Mouse (Mus musculus): Measurements from ENCODE around the gene Olfr884. TPM values are rescaled to one million over a fixed set of nuclear protein-coding genes. Genes with fewer than 3 reads are reported as not detected.

The Olfr884 gene
- total RNA-seq (2021), result not detected
- long read RNA-seq, experiment 1, result 0 reads
- long read RNA-seq, experiment 2, result 0 reads

- no peak for DNase-seq
Measured at GRCm38 (mm10) chr9:38046255-38046654, at the start of gene Olfr884. Gene Olfr884 (plus strand): TSS chr9:38046555.

DNA sequence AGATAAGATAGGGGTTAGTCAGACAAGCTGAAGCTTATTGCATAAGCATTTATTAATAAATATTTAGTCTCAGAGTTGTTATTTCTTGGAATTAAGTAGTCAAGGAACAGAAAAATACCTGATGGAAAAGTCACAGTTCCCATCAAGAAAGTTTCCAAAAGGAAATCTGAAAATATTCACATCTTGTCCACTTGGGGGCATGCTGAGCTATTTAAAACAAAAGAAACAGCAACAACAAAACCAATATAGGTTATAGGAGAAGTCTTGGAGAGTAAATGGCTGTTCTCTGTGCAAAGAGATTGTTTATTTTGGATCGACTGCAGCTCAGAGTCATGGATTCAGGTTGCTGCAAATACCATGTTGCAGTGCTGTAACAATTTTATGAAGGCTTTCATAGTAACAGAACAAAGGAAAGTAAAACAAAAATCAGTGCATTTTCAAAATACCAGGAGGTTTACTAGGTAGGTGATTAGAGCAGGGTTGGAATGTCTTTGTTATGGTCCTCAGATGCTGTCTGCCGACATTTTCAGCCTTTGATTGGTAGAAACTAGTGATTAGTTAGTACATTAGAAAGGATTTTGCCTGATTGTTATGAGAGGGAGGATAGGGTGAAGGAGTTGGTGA, 47.7 kb upstream of the Olfr884 start:
- DNase-seq, result no peak

GRCm38 (mm10) chr9:38000021-38000420, 46.3 kb upstream of the Olfr884 start:
- DNase-seq, result no peak

- DNase-seq, result no peak
Measured at GRCm38 (mm10) chr9:38025508-38025907, 20.8 kb upstream of the Olfr884 start, which contains the start of gene Olfr883. Gene Olfr883 (plus strand): TSS chr9:38025808.

DNA sequence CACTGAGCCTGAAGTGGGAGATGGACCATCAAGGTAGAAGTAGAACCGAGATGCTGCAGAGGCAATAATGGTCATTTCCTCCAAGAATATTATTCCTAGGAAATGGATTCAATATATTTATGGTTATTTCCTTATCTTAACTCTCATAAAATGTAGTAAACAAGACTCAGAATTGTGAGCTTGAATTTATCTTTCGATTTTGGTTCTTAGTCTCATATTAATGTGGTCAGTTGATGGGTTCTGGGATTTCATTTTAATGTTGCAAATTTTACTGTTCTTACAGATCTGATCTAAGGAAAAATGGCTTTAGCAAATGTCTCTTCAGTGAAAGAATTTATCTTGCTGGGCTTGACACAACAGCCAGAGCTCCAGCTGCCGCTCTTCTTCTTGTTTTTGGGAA, 14.7 kb downstream of the Olfr884 start, which contains the start of gene Olfr885:
Gene Olfr885, plus strand, starts transcription at position 301 of the 400 bp plus-strand sequence.
- no peak for DNase-seq

DNA sequence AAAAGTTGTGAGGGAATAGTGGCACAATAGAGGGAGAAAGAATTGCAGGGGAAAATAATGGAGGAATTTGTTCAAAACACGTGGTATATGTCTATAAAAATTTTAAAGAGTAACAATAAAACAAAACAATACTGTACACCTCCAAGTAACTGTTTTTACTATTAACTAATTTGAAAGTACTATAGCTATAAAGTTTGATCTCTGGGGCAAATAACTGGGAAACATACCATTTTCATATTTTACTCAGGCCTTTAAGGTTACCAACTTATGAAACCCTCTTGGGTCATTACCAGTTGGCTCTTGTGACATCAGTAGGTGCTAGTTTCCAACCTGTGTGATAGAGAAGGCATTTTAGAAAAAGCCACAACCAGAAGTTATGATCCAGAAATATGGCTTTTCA, 37.4 kb downstream of the Olfr884 start, which contains the start of gene Olfr887:
Gene Olfr887, plus strand, starts transcription at position 301 of the 400 bp plus-strand sequence.
- no peak for DNase-seq

Other genes starting within 250 kb of the Olfr884 start
- gene Olfr876, start 243.5 kb upstream of the Olfr884 start, total RNA-seq (2021), result not detected
- gene Olfr877, start 192.3 kb upstream of the Olfr884 start, total RNA-seq (2021), result not detected
- gene Olfr145, start 149.8 kb upstream of the Olfr884 start, total RNA-seq (2021), result not detected
- gene Olfr878, start 128.7 kb upstream of the Olfr884 start, total RNA-seq (2021), result not detected
- not detected for gene Olfr881, start 54.7 kb upstream of the Olfr884 start, total RNA-seq (2021)
- gene Olfr883, start 20.7 kb upstream of the Olfr884 start, total RNA-seq (2021), result not detected
- not detected for gene Olfr885, start 14.8 kb downstream of the Olfr884 start, total RNA-seq (2021)
- gene Olfr887, start 37.5 kb downstream of the Olfr884 start, total RNA-seq (2021), result not detected
- not detected for gene Olfr888, start 61.6 kb downstream of the Olfr884 start, total RNA-seq (2021)
- gene Olfr889, start 68.6 kb downstream of the Olfr884 start, total RNA-seq (2021), result under 1 TPM in 1 of 2 experiments, not detected in 1; 0.06 TPM
- not detected for gene Olfr890, start 96.0 kb downstream of the Olfr884 start, total RNA-seq (2021)
- not detected for gene Olfr891, start 134.3 kb downstream of the Olfr884 start, total RNA-seq (2021)
- not detected for gene Olfr893, start 161.8 kb downstream of the Olfr884 start, total RNA-seq (2021)
- gene Olfr894, start 171.5 kb downstream of the Olfr884 start, total RNA-seq (2021), result not detected
- not detected for gene Olfr143, start 206.2 kb downstream of the Olfr884 start, total RNA-seq (2021)
- gene Olfr895, start 221.3 kb downstream of the Olfr884 start, total RNA-seq (2021), result not detected
- gene Olfr896-ps1, start 244.6 kb downstream of the Olfr884 start, total RNA-seq (2021), result not detected

Data from adrenal gland, postnatal 10 days (tissue).